ENCODE assay signal across 8 mouse cellular contexts in the genomic region with DNA sequence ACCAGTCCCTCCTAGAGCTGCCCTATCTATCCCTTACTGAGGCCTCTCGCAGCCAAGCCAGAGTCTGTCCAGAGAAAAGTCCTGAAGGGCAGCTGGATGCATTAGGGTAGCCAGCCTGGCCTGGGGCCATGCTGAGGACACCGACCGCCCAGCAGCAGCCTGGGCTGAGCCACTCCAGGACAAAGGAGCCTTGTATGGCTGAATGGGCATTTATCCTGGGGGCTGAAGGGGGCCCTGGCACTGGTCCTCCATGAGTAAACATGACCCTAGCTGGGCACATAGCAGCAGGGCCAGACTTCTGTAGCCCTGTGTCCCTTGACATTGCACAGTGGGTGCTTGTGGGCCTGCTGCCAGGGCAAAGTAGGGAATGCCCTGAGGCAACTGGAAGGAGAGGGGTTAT. TPM values are rescaled to one million over a fixed set of nuclear protein-coding genes. Genes with fewer than 3 reads are reported as not detected.
A peak's percentile ranks its signal among the peaks of the same experiment; 100 is the strongest.
DNase-seq lines count a peak whose midpoint lies in the region; ATAC-seq and TF ChIP-seq lines count a peak whose summit lies in the region.

No protein-coding gene starts in this region.

- H3K4me2 ChIP-seq in heart, postnatal 0 days (ENCODE audit: low read depth, low read length) = no peak overlapping the region
- no peak overlapping the region for H3K4me2 ChIP-seq in hindbrain, embryonic 13.5 days
- H3K4me2 ChIP-seq in liver, postnatal 0 days (ENCODE audit: low read depth, low read length) = no peak overlapping the region

- H3K4me1 ChIP-seq in heart, postnatal 0 days (ENCODE audit: control insufficient read depth, insufficient read depth) = peaks cover 5% of the 10 kb centered on the region; the same call in 1 of the 2 replicates
- peaks cover 15% of the 10 kb centered on the region for H3K4me1 ChIP-seq in hindbrain, embryonic 13.5 days (replicated peaks)
- no peaks in the 10 kb centered on the region for H3K4me1 ChIP-seq in liver, postnatal 0 days (ENCODE audit: insufficient read depth)
- no peaks in the 10 kb centered on the region for H3K4me1 ChIP-seq in lung, adult 2 months (ENCODE audit: control insufficient read depth, insufficient read depth, low read length)

- no peaks in the 10 kb centered on the region for H3K27me3 ChIP-seq in heart, postnatal 0 days (ENCODE audit: control insufficient read depth, insufficient read depth, low read length)
- H3K27me3 ChIP-seq in hindbrain, embryonic 13.5 days = no peaks in the 10 kb centered on the region
- no peaks in the 10 kb centered on the region for H3K27me3 ChIP-seq in liver, postnatal 0 days (ENCODE audit: insufficient read depth, low read length)

- WGBS in heart, postnatal 0 days = 36% methylated on average over 3 of the region's 3 CpGs
- 37% methylated on average over 3 of the region's 3 CpGs for WGBS in hindbrain, embryonic 13.5 days
- WGBS in liver, postnatal 0 days (ENCODE audit: insufficient replicate concordance) = 89% methylated on average over 3 of the region's 3 CpGs
- 48% methylated on average over 3 of the region's 3 CpGs for WGBS in lung, adult 2 months

- H3K9ac ChIP-seq in heart, postnatal 0 days (replicated peaks; ENCODE audit: low read depth, low read length) = no peak overlapping the region
- peak overlapping the region; percentile 35; the same call in 1 of the 2 replicates for H3K9ac ChIP-seq in hindbrain, embryonic 13.5 days
- H3K9ac ChIP-seq in liver, postnatal 0 days (replicated peaks) = no peak overlapping the region

- TF ChIP-seq POLR2A in lung, adult 2 months (IDR thresholded peaks at IDR 0.05; ENCODE audit: borderline replicate concordance, extremely low read depth, low read depth, low read length) = no peak

- TF ChIP-seq EP300 in heart, postnatal 0 days (IDR thresholded peaks at IDR 0.05; ENCODE audit: low read depth) = no peak
- TF ChIP-seq EP300 in liver, postnatal 0 days (IDR thresholded peaks at IDR 0.05; ENCODE audit: low read depth) = no peak

- no peak overlapping the region for H3K4me3 ChIP-seq in heart, postnatal 0 days (ENCODE audit: low read depth, low read length)
- H3K4me3 ChIP-seq in hindbrain, embryonic 13.5 days = no peak overlapping the region
- H3K4me3 ChIP-seq in liver, postnatal 0 days (ENCODE audit: low read depth, low read length) = no peak overlapping the region
- no peak overlapping the region for H3K4me3 ChIP-seq in lung, adult 2 months (replicated peaks; ENCODE audit: extremely low read depth, low read depth, low read length)

- peak; percentile 15 for DNase-seq in heart, postnatal 0 days (ENCODE audit: low spot score)
- DNase-seq in heart, adult 9 months (ENCODE audit: low spot score in 2 of 2) = no peak
- DNase-seq in cerebellum, adult 9-11 months = peak; percentile 60
- DNase-seq in liver, postnatal 0 days = no peak
- no peak for DNase-seq in gastrocnemius, postnatal 25 days
- DNase-seq in embryo, embryonic 10.5 days (ENCODE audit: low spot score) = no peak
- DNase-seq in lung, adult 2 months = no peak

- H3K9me3 ChIP-seq in heart, postnatal 0 days (replicated peaks; ENCODE audit: control insufficient read depth, low read length) = no peaks in the 10 kb centered on the region
- no peaks in the 10 kb centered on the region for H3K9me3 ChIP-seq in hindbrain, embryonic 13.5 days
- H3K9me3 ChIP-seq in liver, postnatal 0 days (ENCODE audit: low read length) = no peaks in the 10 kb centered on the region

- peak; percentile 51; the same call in 1 of the 2 replicates for ATAC-seq in heart, postnatal 0 days (ENCODE audit: insufficient read depth, low read depth)
- ATAC-seq in hindbrain, embryonic 13.5 days (ENCODE audit: low FRiP score) = peak; percentile 52; the same call in 1 of the 2 replicates
- ATAC-seq in liver, postnatal 0 days = 0 out of 2 replicates have a peak, but pooled peaks have one; percentile 17

- no peak for TF ChIP-seq CTCF in heart, postnatal 0 days (IDR thresholded peaks at IDR 0.05; ENCODE audit: low read depth)
- no peak for TF ChIP-seq CTCF in liver, postnatal 0 days (IDR thresholded peaks at IDR 0.05; ENCODE audit: low read depth)
- no peak for TF ChIP-seq CTCF in lung, adult 2 months (IDR thresholded peaks at IDR 0.05; ENCODE audit: insufficient read depth, low read length)

- H3K27ac ChIP-seq in heart, postnatal 0 days (ENCODE audit: low read depth) = no peak overlapping the region
- no peak overlapping the region; the same call in 1 of the 2 replicates for H3K27ac ChIP-seq in hindbrain, embryonic 13.5 days
- H3K27ac ChIP-seq in liver, postnatal 0 days (ENCODE audit: low read depth) = no peak overlapping the region

- H3K36me3 ChIP-seq in heart, postnatal 0 days (replicated peaks; ENCODE audit: control insufficient read depth, insufficient read depth, low read length) = peaks cover 38% of the 10 kb centered on the region
- H3K36me3 ChIP-seq in hindbrain, embryonic 13.5 days = peaks cover 12% of the 10 kb centered on the region
- H3K36me3 ChIP-seq in liver, postnatal 0 days (replicated peaks; ENCODE audit: insufficient read depth, low read length) = peaks cover 28% of the 10 kb centered on the region

RNA-seq across cellular contexts. Expression of a gene that starts 16.2 kb away (rescaled TPM):
- total RNA-seq in heart, postnatal 0 days (2014; rRNA removed; ENCODE audit: low replicate concordance) = 21.7 and 57.9 TPM in 2 replicates
- 23.8 and 27.0 TPM in 2 replicates for polyA plus RNA-seq in heart, postnatal 0 days (2015; fragmentation: Nextera tagmentation; extraction: Ambion mirVana)
- polyA plus RNA-seq in hindbrain, embryonic 13.5 days (2015; fragmentation: Nextera tagmentation; extraction: Ambion mirVana) = 28.2 and 28.7 TPM in 2 replicates
- polyA plus RNA-seq in liver, postnatal 0 days (2015; fragmentation: Nextera tagmentation; extraction: Ambion mirVana) = 15.8 and 16.5 TPM in 2 replicates
- 1 to 10 TPM; 8.0 to 8.2 TPM for total RNA-seq in gastrocnemius, postnatal 25 days (2021)
- 41.5 and 46.1 TPM in 2 replicates for polyA plus RNA-seq in lung, adult 2 months (2012; rRNA removed)

RNA-seq across cellular contexts. Expression of a gene that starts 16.5 kb away (rescaled TPM):
- total RNA-seq in heart, postnatal 0 days (2014; rRNA removed; ENCODE audit: low replicate concordance) = 42.1 and 51.1 TPM in 2 replicates
- 35.2 and 39.4 TPM in 2 replicates for polyA plus RNA-seq in heart, postnatal 0 days (2015; fragmentation: Nextera tagmentation; extraction: Ambion mirVana)
- polyA plus RNA-seq in hindbrain, embryonic 13.5 days (2015; fragmentation: Nextera tagmentation; extraction: Ambion mirVana) = 48.8 and 57.0 TPM in 2 replicates
- 64.2 and 67.0 TPM in 2 replicates for polyA plus RNA-seq in liver, postnatal 0 days (2015; fragmentation: Nextera tagmentation; extraction: Ambion mirVana)
- 1 to 10 TPM; 1.7 to 2.5 TPM for total RNA-seq in gastrocnemius, postnatal 25 days (2021)
- polyA plus RNA-seq in lung, adult 2 months (2012; rRNA removed) = 3.1 and 5.3 TPM in 2 replicates

RNA-seq across cellular contexts. Expression of a gene that starts 22.1 kb away (rescaled TPM):
- total RNA-seq in heart, postnatal 0 days (2014; rRNA removed; ENCODE audit: low replicate concordance) = 27.4 and 90.6 TPM in 2 replicates
- polyA plus RNA-seq in heart, postnatal 0 days (2015; fragmentation: Nextera tagmentation; extraction: Ambion mirVana) = 65.4 and 65.8 TPM in 2 replicates
- 126 and 130 TPM in 2 replicates for polyA plus RNA-seq in hindbrain, embryonic 13.5 days (2015; fragmentation: Nextera tagmentation; extraction: Ambion mirVana)
- polyA plus RNA-seq in liver, postnatal 0 days (2015; fragmentation: Nextera tagmentation; extraction: Ambion mirVana) = 144 and 150 TPM in 2 replicates
- total RNA-seq in gastrocnemius, postnatal 25 days (2021) = 1 to 10 TPM; 7.3 to 8.2 TPM
- 20.4 and 21.3 TPM in 2 replicates for polyA plus RNA-seq in lung, adult 2 months (2012; rRNA removed)

RNA-seq across cellular contexts. Expression of a gene that starts 44.7 kb away (rescaled TPM):
- total RNA-seq in heart, postnatal 0 days (2014; rRNA removed; ENCODE audit: low replicate concordance) = not detected in 2 replicates
- polyA plus RNA-seq in heart, postnatal 0 days (2015; fragmentation: Nextera tagmentation; extraction: Ambion mirVana) = 1.6 and 2.4 TPM in 2 replicates
- polyA plus RNA-seq in hindbrain, embryonic 13.5 days (2015; fragmentation: Nextera tagmentation; extraction: Ambion mirVana) = 0.86 and 0.87 TPM in 2 replicates
- 0.06 and 0.20 TPM in 2 replicates for polyA plus RNA-seq in liver, postnatal 0 days (2015; fragmentation: Nextera tagmentation; extraction: Ambion mirVana)
- total RNA-seq in gastrocnemius, postnatal 25 days (2021) = under 1 TPM; 0.51 to 0.88 TPM
- 0.52 and 0.73 TPM in 2 replicates for polyA plus RNA-seq in lung, adult 2 months (2012; rRNA removed)

RNA-seq across cellular contexts. Expression of a gene that starts 45.0 kb away (rescaled TPM):
- 42.0 and 149 TPM in 2 replicates for total RNA-seq in heart, postnatal 0 days (2014; rRNA removed; ENCODE audit: low replicate concordance)
- 41.0 and 55.2 TPM in 2 replicates for polyA plus RNA-seq in heart, postnatal 0 days (2015; fragmentation: Nextera tagmentation; extraction: Ambion mirVana)
- 35.8 and 37.2 TPM in 2 replicates for polyA plus RNA-seq in hindbrain, embryonic 13.5 days (2015; fragmentation: Nextera tagmentation; extraction: Ambion mirVana)
- polyA plus RNA-seq in liver, postnatal 0 days (2015; fragmentation: Nextera tagmentation; extraction: Ambion mirVana) = 20.5 and 21.0 TPM in 2 replicates
- 10 to 100 TPM; 50.2 to 59.6 TPM for total RNA-seq in gastrocnemius, postnatal 25 days (2021)
- 37.2 and 39.8 TPM in 2 replicates for polyA plus RNA-seq in lung, adult 2 months (2012; rRNA removed)

Comparison
In these comparisons a context has a peak if more than half of its experiments do, and no peak if none do; other contexts are left out.
1. DNase-seq: peak in heart, postnatal 0 days (single experiment) and cerebellum, adult 9-11 months (single experiment); none in heart, adult 9 months (0 of 2), liver, postnatal 0 days (single experiment), gastrocnemius, postnatal 25 days (single experiment), embryo, embryonic 10.5 days (single experiment) and lung, adult 2 months (single experiment).
2. Peak in every context shown above with its lines, with median percentiles within 50 percentile points of each other: ATAC-seq.